Mouse (Mus musculus) heart, embryonic 11.5 days (tissue): ENCODE results near the gene Fkbp9. TPM values are rescaled to one million over a fixed set of nuclear protein-coding genes. Genes with fewer than 3 reads are reported as not detected.

Source experiments
- ATAC-seq: fragments of 200-750 bp; cut with Nextera tagmentation; replicated peaks from 2 replicates; pipeline ENCODE4 v1.8.0; 2017; ENCODE audit warnings: moderate library complexity; ENCODE audit not compliant: insufficient number of reproducible peaks, low FRiP score, low TSS enrichment
- H3K27ac ChIP-seq: fragments of 300-500 bp; sonication (generic); 2 replicates; pipeline ENCODE4 v1.5.1; 2014; ENCODE audit warnings: mild to moderate bottlenecking, low read depth, low read length
- H3K27me3 ChIP-seq: fragments of 300-500 bp; sonication (generic); 2 replicates; pipeline ENCODE4 v1.6.1; 2014; ENCODE audit warnings: mild to moderate bottlenecking, low read length, mixed read lengths; ENCODE audit not compliant: control insufficient read depth, insufficient read depth
- H3K36me3 ChIP-seq: fragments of 300-500 bp; sonication (generic); 2 replicates; pipeline ENCODE4 v1.6.1; 2014; ENCODE audit warnings: mild to moderate bottlenecking, low read length, moderate library complexity, mixed read lengths; ENCODE audit not compliant: control insufficient read depth, insufficient read depth
- H3K4me1 ChIP-seq: fragments of 300-500 bp; sonication (generic); 2 replicates; pipeline ENCODE4 v1.6.1; 2014; ENCODE audit warnings: low read length; ENCODE audit not compliant: control insufficient read depth, insufficient read depth
- H3K4me2 ChIP-seq: fragments of 300-500 bp; sonication (generic); 2 replicates; pipeline ENCODE4 v1.6.1; 2014; ENCODE audit warnings: mild to moderate bottlenecking, moderate library complexity
- H3K4me3 ChIP-seq: fragments of 300-500 bp; sonication (generic); 2 replicates; pipeline ENCODE4 v1.5.1; 2014; ENCODE audit warnings: low read depth, low read length
- H3K9ac ChIP-seq: fragments of 300-500 bp; sonication (generic); 2 replicates; pipeline ENCODE4 v1.6.1; 2014; ENCODE audit warnings: mild to moderate bottlenecking, low read depth, low read length, moderate library complexity
- H3K9me3 ChIP-seq: fragments of 300-500 bp; sonication (generic); replicated peaks from 2 replicates; pipeline ENCODE4 v1.6.1; 2016; ENCODE audit warnings: low read length; ENCODE audit not compliant: control insufficient read depth
- WGBS: fragments of 180-500 bp; shearing (Covaris S2); extraction: QIAGEN DNeasy Blood & Tissue Kit; methylation state at CpG from one replicate; pipeline ENCODE4 v1.1.7; 2014; ENCODE audit not compliant: insufficient replicate concordance; 5-methylcytosine and 5-hydroxymethylcytosine counted together
- polyA plus RNA-seq: library from polyadenylated mRNA; unstranded; fragments of >200 nt; fragmentation: Nextera tagmentation; extraction: Ambion mirVana; gene quantifications from 2 replicates; pipeline ENCODE4 v1.2.1, GENCODE M21; 2014

Gene Fkbp9
- polyA plus RNA-seq: 114 and 142 TPM in 2 replicates

DNA sequence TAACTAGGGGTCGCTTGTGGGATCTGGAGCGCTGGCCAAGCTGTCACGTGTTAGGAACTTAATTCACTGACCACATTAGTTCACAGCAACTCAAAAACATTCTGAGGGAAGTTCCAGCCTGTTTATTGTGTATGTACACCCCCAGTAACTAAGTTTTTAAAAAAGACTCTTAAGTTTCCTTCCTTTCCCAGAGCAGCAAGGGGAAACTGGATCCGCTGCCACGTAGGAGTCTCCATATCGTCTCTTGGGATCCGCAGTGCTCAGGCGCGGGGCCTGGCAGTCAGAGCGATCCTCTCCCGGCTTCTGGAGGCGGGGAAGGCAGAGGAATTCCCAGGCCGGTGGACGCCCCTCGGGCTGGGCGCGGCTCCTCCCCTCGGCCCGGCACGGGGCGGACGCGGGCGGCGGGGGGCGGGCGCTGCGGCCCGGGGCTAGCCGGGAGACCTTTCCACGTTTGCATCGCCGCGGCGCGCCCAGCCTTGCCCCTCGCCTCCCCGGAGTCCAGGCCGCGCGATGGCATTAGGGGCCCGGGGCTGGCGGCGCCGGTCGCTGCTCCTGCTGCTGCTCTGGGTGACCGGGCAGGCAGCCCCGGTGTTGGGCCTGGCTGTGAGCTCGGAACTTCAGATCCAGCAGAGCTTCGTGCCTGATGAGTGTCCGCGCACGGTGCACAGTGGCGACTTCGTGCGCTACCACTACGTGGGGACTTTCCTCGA is at the start of gene Fkbp9:
Fkbp9 (plus strand) TSS at position 363 of the 710 bp plus-strand sequence.
- Histone ChIP-seq H3K9me3 (no peaks in the 10 kb centered on the region), H3K27ac (peak within 1 kb of the TSS; percentile 81), H3K9ac (peak within 1 kb of the TSS; percentile 89), H3K4me1 (no peaks in the 10 kb centered on the region), H3K4me3 (peak within 1 kb of the TSS; percentile 75), H3K27me3 (no peaks in the 10 kb centered on the region), H3K4me2 (peak within 1 kb of the TSS; percentile 79), H3K36me3 (0 out of 2 replicates have a peak, but pooled peaks cover 3% of the 10 kb centered on the region)
- under 1% methylated on average over 54 of the region's 58 CpGs for WGBS
- peak; percentile 92 for ATAC-seq

DNA sequence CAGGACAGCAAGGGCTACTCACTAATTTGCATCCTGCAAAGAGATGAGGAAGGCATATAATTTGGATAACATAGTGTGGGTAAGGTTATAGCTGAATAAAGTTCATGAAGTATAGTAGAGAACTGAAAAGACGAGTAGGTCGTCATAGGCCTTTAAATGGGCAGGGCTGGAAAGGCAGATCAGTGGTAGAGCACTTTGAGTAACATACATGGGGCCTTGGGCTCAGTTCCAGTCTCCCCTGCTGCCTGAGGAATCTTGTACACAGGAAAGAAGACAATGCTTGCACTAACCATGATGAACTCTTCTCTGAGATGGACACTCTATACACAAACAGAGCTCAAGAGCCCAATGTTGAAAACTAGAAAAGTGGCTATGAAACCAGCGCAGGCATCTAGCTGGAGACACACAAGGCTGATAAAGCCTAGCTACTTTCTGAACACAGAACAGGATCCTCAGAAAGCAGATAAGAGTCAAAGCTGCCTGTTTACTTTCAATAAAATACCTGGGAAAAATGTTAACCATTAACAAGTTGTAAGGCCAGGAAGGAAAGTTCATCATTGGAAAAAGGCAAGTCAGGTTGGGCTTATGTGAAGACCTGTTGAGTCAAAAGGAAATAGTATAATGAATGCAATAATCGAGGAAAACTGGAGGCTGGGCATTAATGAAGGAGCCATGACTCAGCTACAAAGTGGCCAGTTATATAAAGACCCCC is 48.1 kb upstream of the Fkbp9 start:
- no peak overlapping the region for H3K4me3 ChIP-seq
- H3K4me2 ChIP-seq: no peak overlapping the region
- no peaks in the 10 kb centered on the region for H3K4me1 ChIP-seq
- H3K9ac ChIP-seq: no peak overlapping the region
- no peaks in the 10 kb centered on the region for H3K9me3 ChIP-seq
- no peaks in the 10 kb centered on the region for H3K27me3 ChIP-seq
- no peak for ATAC-seq
- H3K27ac ChIP-seq: no peak overlapping the region
- WGBS: 81% methylated on average over 4 of the region's 4 CpGs
- peaks cover 21% of the 10 kb centered on the region for H3K36me3 ChIP-seq

DNA sequence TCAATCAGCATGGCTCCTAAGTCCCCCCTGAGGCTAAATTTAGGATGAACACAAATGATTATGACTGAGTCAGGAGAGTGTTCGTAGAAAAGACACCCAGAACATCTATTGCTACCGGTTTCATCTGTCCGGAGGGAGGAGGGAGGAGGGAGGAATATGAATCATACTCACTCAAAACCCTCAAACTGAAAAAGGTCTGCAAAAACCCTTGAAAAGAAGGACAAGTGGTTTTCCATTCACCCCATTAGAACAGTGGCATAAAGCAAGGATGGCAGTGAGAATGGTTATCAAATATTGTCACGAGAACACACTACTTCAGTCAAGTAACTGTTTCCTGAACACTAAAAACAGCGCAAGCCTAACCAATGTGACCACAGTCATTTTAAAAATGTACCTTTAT is 46.8 kb upstream of the Fkbp9 start:
- Histone ChIP-seq H3K4me3 (no peak overlapping the region), H3K4me2 (no peak overlapping the region), H3K36me3 (peaks cover 15% of the 10 kb centered on the region), H3K9ac (no peak overlapping the region), H3K27ac (no peak overlapping the region), H3K27me3 (no peaks in the 10 kb centered on the region), H3K9me3 (no peaks in the 10 kb centered on the region), H3K4me1 (0 out of 2 replicates have a peak, but pooled peaks cover 3% of the 10 kb centered on the region)
- 82% methylated on average over 5 of the region's 5 CpGs for WGBS
- no peak for ATAC-seq

DNA sequence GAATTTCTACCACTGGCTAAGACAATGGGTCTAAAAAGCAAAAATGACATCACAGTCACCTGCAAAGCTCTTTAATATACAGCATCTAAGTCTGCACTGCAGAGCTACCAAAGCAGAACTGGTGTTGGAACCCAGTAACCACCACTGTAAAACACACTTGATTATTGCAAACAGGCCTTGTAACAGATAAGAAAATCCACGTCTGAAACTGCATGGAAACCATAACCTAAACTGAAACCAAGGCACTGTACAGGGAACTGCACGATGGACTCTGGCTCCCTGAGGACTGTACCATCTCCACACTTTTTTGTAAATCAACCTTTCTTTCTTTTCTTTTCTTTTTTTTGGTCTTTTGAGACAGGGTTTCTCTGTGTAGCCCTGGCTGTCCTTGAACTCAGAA is 44.2 kb upstream of the Fkbp9 start:
- no peak for ATAC-seq

DNA sequence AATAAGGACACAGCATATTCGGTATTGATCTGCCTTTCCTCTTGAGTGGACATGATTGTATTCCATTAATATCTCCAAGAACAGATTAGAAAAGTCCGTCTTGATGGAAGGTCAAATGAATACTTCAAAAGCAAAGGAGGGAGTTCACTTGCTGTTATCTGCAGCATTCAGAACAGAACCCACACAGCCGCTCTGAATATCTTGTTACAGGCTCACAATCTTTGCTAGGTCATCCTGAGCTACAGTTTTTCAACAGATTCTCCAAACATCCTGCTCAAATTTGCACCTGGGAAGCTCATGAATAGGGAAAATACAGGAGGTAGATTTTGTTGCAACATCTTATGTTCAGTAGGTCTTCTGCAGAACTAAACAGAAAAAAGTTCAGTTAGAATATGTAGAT is 42.5 kb upstream of the Fkbp9 start:
- WGBS: 42% methylated on average over 3 of the region's 3 CpGs
- H3K9ac ChIP-seq: no peak overlapping the region
- H3K4me3 ChIP-seq: no peak overlapping the region
- peaks cover 7% of the 10 kb centered on the region; the same call in 1 of the 2 replicates for H3K4me1 ChIP-seq
- ATAC-seq: no peak
- peaks cover 9% of the 10 kb centered on the region for H3K36me3 ChIP-seq
- H3K27me3 ChIP-seq: no peaks in the 10 kb centered on the region
- H3K9me3 ChIP-seq: no peaks in the 10 kb centered on the region
- H3K27ac ChIP-seq: no peak overlapping the region
- no peak overlapping the region for H3K4me2 ChIP-seq

More for the DNA sequence above, 44.2 kb upstream of the Fkbp9 start:
- Histone ChIP-seq H3K27ac (no peak overlapping the region), H3K4me2 (no peak overlapping the region), H3K36me3 (peaks cover 9% of the 10 kb centered on the region), H3K9me3 (no peaks in the 10 kb centered on the region), H3K4me3 (no peak overlapping the region), H3K4me1 (0 out of 2 replicates have a peak, but pooled peaks cover 3% of the 10 kb centered on the region), H3K27me3 (no peaks in the 10 kb centered on the region), H3K9ac (no peak overlapping the region)
- WGBS: 83% methylated on average over 2 of the region's 2 CpGs

DNA sequence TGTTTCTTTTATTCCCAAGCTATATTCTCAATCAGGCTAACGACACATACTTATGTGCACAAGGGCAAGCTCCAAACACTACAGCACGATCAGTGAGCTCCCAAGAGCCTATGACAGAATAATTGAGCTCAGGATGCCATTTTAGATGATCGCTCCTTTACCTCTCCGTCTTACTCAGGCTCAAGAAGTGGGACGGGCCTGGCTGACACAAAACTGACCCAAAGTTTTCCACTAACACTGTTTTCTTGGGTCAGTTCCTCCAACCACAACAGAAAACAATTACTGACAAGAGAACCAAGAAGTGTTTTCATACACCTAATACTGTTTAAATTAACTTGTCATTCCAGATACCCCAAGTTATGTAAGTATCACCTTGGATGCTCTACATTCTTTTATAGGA is 37.0 kb upstream of the Fkbp9 start:
- no peak overlapping the region for H3K27ac ChIP-seq
- no peak for ATAC-seq
- H3K9me3 ChIP-seq: no peaks in the 10 kb centered on the region
- H3K36me3 ChIP-seq: no peaks in the 10 kb centered on the region
- no peaks in the 10 kb centered on the region for H3K27me3 ChIP-seq
- peak overlapping the region; percentile 86 for H3K4me2 ChIP-seq
- H3K4me3 ChIP-seq: peak overlapping the region; percentile 79
- no peak overlapping the region for H3K9ac ChIP-seq
- H3K4me1 ChIP-seq: peaks cover 13% of the 10 kb centered on the region
- WGBS: 86% methylated on average over 5 of the region's 5 CpGs

DNA sequence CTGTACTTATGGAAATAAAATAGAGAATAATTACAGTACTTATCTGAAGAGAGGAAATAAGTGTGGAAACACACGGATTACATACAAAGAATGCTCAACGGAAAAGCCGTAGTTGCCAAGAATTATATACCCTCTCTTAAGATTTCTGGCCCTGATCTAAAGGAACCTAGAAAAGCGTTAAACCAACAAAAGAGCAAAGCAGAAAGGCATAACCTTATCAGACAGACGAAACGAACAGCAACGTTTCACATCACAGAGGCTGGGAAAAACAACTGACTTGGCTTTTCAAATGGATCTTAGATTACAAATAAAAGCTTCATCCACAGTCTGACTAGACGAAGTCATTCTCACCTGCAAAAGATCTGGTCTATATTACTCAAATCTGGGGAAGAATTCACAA is 35.6 kb upstream of the Fkbp9 start:
- Histone ChIP-seq H3K9ac (peak overlapping the region; percentile 94), H3K4me1 (peaks cover 13% of the 10 kb centered on the region), H3K27ac (peak overlapping the region; percentile 99; the same call in 1 of the 2 replicates), H3K4me2 (peak overlapping the region; percentile 86), H3K4me3 (peak overlapping the region; percentile 79), H3K9me3 (no peaks in the 10 kb centered on the region), H3K36me3 (no peaks in the 10 kb centered on the region), H3K27me3 (no peaks in the 10 kb centered on the region)
- WGBS: 6% methylated on average over 8 of the region's 8 CpGs
- ATAC-seq: no peak

DNA sequence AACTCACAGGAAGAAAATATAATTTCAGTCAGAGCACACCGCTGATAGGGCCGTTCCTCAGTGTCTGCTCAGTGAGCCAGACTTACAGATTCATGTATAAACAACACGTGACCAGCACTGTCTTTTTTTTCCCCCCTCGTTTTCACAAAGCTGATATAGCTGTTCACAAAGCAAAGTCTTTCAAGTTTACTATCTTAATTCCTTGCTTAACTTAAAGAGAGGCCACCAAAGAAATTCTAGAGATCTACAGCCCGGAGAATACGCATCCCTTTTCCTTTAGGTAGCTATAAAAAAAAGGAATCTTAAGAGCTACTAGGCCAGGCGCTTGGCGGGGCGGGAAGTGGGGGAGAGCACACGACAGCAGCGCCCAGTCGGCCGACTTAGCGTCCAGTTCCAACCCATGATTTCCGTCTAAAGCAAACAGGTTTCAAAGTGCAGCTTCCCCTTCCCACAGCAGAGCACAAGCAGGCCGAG is 35.2 kb upstream of the Fkbp9 start:
- peak overlapping the region; percentile 86 for H3K4me2 ChIP-seq
- no peak for ATAC-seq
- under 1% methylated on average over 16 of the region's 16 CpGs for WGBS

More for the DNA sequence above, 35.2 kb upstream of the Fkbp9 start:
- H3K9ac ChIP-seq: peak overlapping the region; percentile 94
- H3K27ac ChIP-seq: peak overlapping the region; percentile 99
- H3K9me3 ChIP-seq: no peaks in the 10 kb centered on the region
- no peaks in the 10 kb centered on the region for H3K36me3 ChIP-seq
- H3K27me3 ChIP-seq: no peaks in the 10 kb centered on the region
- H3K4me3 ChIP-seq: peak overlapping the region; percentile 79
- peaks cover 13% of the 10 kb centered on the region for H3K4me1 ChIP-seq
